Mouse (Mus musculus): Measurements from ENCODE around the gene Sertad2.

Gene Sertad2

DNA sequence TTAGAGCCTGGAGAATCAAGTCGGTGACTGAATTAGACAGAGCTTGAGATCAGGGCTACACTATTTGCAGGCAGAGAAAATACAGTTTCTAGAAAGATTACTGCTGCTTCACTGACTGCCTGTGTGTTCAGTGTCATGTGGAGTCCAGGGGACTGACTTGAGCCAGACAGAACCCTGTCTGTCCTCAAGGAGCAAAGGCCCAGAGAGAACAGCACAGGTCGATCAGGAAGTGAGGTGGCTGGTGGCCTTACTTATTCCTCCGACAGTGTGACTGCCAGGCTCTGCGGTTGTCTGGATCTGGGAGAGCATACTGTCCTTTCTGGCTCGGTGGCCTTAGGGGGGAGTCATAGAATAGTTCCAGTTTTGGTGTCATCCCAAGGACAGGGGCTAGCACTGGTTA lies 137.7 kb downstream of the Sertad2 start:
- no peak for DNase-seq (ENCODE audit: low read depth, low spot score)

DNA sequence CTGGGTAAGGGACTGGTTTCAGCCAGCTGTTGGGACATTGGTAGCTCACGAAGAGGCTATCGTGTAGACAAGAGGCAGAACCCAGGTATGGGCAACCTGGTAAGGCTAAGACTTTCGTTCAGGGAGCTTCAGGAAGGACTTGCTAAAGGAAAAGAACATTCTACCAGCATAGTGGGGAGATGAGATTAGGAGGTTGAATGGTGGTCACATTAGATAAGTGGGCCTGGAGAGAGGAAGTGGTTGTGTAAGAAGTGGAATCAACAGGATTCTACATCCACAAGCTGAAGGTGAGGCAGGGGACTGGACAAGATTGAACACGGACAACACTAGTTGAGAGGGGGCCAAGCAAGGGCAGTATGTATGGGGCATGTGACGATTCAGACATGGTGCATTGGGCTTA lies 138.6 kb downstream of the Sertad2 start:
- DNase-seq (ENCODE audit: low read depth, low spot score) = no peak

- peak; percentile 36 for DNase-seq (ENCODE audit: low read depth, low spot score)
Observed at GRCm38 (mm10) chr11:20691000-20691399, 147.9 kb downstream of the Sertad2 start.

Data from telencephalon, adult 2 months (tissue).